Mouse (Mus musculus) thymus, adult 2 months (tissue): Measurements from ENCODE around the gene Ccdc71. TPM values are rescaled to one million over a fixed set of nuclear protein-coding genes. Genes with fewer than 3 reads are reported as not detected.

Source experiments
- DNase-seq: peaks from one replicate; pipeline ENCODE4 v3.0.0; 2021
- H3K27ac ChIP-seq: fragments of 200-500 bp; 2 replicates; pipeline ENCODE4 v1.5.1; 2012; ENCODE audit warnings: low read length, control low read depth; ENCODE audit not compliant: control insufficient read depth, insufficient read depth
- H3K27me3 ChIP-seq: fragments of 200-500 bp; 2 replicates; pipeline ENCODE4 v1.6.1; 2012; ENCODE audit warnings: mild to moderate bottlenecking, low read length, moderate library complexity, mixed read lengths; ENCODE audit not compliant: control insufficient read depth, insufficient read depth
- H3K36me3 ChIP-seq: fragments of 200-500 bp; 2 replicates; pipeline ENCODE4 v1.6.1; 2012; ENCODE audit warnings: mild to moderate bottlenecking, low read length, moderate library complexity; ENCODE audit not compliant: control insufficient read depth, insufficient read depth
- H3K4me1 ChIP-seq: fragments of 200-500 bp; replicated peaks from 2 replicates; pipeline ENCODE4 v1.6.1; 2012; ENCODE audit warnings: low read length; ENCODE audit not compliant: control insufficient read depth, insufficient read depth
- H3K4me3 ChIP-seq: fragments of 200-500 bp; 2 replicates; pipeline ENCODE4 v1.5.1; 2012; ENCODE audit warnings: mild to moderate bottlenecking, low read length, control low read depth, moderate library complexity; ENCODE audit not compliant: control insufficient read depth, insufficient read depth
- CTCF ChIP-seq: fragments of 200-500 bp; IDR thresholded peaks from 2 replicates; pipeline ENCODE4 v1.5.1; 2012; ENCODE audit warnings: mild to moderate bottlenecking, control low read depth, low read length, moderate library complexity, borderline replicate concordance; ENCODE audit not compliant: control insufficient read depth, poor library complexity, insufficient read depth; ENCODE audit errors: extremely low read depth
- POLR2A ChIP-seq: fragments of 200-500 bp; IDR thresholded peaks from 2 replicates; pipeline ENCODE4 v1.6.1; 2012; ENCODE audit warnings: mild to moderate bottlenecking, low read length, control low read depth, moderate library complexity; ENCODE audit not compliant: control insufficient read depth, poor library complexity, insufficient read depth; ENCODE audit errors: extremely low read depth
- WGBS: fragments of 180-500 bp; shearing (Covaris S2); methylation state at CpG from one replicate; pipeline ENCODE4 v1.1.7; 2018; 5-methylcytosine and 5-hydroxymethylcytosine counted together
- polyA plus RNA-seq: library from polyadenylated mRNA; depleted of rRNA; stranded (reverse); fragments of >200 nt; gene quantifications from 2 replicates; pipeline ENCODE4 v1.2.3, GENCODE M21; 2012

Ccdc71 gene
- polyA plus RNA-seq, 1 experiment, result 39.6 TPM

GRCm38 (mm10) chr9:108451519-108452160, 8.7 kb upstream of the Ccdc71 start:
- H3K4me1 ChIP-seq, result peaks cover 7% of the 10 kb centered on the region
- no peak overlapping the region for H3K27ac ChIP-seq
- H3K36me3 ChIP-seq, result no peaks in the 10 kb centered on the region
- H3K4me3 ChIP-seq, result no peak overlapping the region
- WGBS, result 90% methylated on average over 6 of the region's 6 CpGs
- no peaks in the 10 kb centered on the region for H3K27me3 ChIP-seq
- no peak for DNase-seq
- TF ChIP-seq CTCF (no peak), POLR2A (no peak)

DNA sequence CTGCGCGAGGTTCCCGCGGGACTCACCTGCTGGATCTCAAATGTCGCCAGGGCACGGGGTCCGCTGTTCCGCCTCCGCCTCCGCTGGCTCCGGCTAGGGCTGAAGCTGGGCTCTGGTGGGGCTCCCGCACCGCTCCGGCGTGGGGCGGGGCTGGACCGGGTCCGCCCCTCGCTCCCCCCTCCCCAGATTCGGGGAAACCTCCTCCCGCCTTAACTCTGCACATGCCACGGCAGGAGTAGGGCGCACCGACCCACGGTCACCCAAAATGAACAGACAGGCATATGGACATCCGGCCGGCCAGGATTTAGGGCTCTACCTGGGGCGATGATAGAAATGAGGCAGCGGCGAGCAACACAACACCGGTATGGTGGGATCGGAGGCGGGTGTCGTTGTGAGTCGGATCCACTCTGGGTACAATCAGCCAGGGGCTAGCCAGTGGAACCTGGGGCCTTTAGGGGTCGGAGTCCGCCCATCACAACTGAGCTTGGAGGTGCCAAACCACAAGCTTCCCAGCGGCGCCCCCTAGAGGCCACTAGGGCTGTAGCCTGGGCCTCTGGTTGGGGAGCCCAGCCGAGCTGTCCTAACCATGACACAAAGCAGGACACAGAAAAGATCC, 7.9 kb upstream of the Ccdc71 start:
- H3K27ac ChIP-seq, result no peak overlapping the region
- 2% methylated on average over 40 of the region's 40 CpGs for WGBS
- H3K4me1 ChIP-seq, result peaks cover 7% of the 10 kb centered on the region
- peak overlapping the region; percentile 49 for H3K4me3 ChIP-seq
- H3K27me3 ChIP-seq, result no peaks in the 10 kb centered on the region
- H3K36me3 ChIP-seq, result no peaks in the 10 kb centered on the region
- peak; percentile 86 for DNase-seq
- TF ChIP-seq CTCF, result peak; percentile 96
- 0 out of 2 replicates have a peak, but pooled peaks have one; percentile 13 for TF ChIP-seq POLR2A

GRCm38 (mm10) chr9:108452911-108453310, 7.4 kb upstream of the Ccdc71 start:
- 63% methylated on average over 6 of the region's 6 CpGs for WGBS

GRCm38 (mm10) chr9:108453458-108453857, 6.9 kb upstream of the Ccdc71 start:
- TF ChIP-seq POLR2A (no peak), CTCF (no peak)
- H3K4me1 ChIP-seq, result peaks cover 7% of the 10 kb centered on the region
- H3K36me3 ChIP-seq, result no peaks in the 10 kb centered on the region
- H3K27ac ChIP-seq, result no peak overlapping the region
- WGBS, result 48% methylated on average over 4 of the region's 4 CpGs
- no peak overlapping the region for H3K4me3 ChIP-seq
- H3K27me3 ChIP-seq, result no peaks in the 10 kb centered on the region
- DNase-seq, result no peak

More at GRCm38 (mm10) chr9:108452911-108453310, 7.4 kb upstream of the Ccdc71 start:
- DNase-seq, result no peak
- TF ChIP-seq CTCF, result no peak
- no peak for TF ChIP-seq POLR2A
- H3K27ac ChIP-seq, result no peak overlapping the region
- no peaks in the 10 kb centered on the region for H3K36me3 ChIP-seq
- H3K27me3 ChIP-seq, result no peaks in the 10 kb centered on the region
- H3K4me1 ChIP-seq, result peaks cover 7% of the 10 kb centered on the region
- H3K4me3 ChIP-seq, result no peak overlapping the region

DNA sequence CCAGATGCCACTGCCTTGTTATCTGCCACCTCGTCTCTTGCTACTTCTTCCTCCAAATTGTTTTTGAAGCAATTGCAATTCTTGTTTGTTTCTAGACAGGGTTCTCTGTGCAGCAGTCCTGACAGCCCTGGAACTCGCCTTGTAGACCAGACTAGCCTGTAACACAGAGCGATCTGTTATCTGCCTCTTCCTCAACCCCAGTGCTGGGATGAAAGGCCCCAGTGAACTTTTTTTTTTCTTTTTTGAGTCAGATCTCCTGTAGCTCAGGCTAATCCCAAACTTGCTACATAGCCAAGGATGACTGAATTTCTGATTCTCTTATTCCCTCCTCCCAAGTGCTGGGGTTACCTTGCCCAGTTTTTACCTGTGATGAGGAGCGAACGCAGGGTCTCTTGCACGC, 5.9 kb upstream of the Ccdc71 start:
- H3K27ac ChIP-seq, result no peak overlapping the region
- TF ChIP-seq CTCF, result no peak
- H3K4me1 ChIP-seq, result peaks cover 7% of the 10 kb centered on the region
- DNase-seq, result no peak
- no peaks in the 10 kb centered on the region for H3K36me3 ChIP-seq
- WGBS, result 95% methylated on average over 6 of the region's 6 CpGs
- no peak overlapping the region for H3K4me3 ChIP-seq
- H3K27me3 ChIP-seq, result no peaks in the 10 kb centered on the region

DNA sequence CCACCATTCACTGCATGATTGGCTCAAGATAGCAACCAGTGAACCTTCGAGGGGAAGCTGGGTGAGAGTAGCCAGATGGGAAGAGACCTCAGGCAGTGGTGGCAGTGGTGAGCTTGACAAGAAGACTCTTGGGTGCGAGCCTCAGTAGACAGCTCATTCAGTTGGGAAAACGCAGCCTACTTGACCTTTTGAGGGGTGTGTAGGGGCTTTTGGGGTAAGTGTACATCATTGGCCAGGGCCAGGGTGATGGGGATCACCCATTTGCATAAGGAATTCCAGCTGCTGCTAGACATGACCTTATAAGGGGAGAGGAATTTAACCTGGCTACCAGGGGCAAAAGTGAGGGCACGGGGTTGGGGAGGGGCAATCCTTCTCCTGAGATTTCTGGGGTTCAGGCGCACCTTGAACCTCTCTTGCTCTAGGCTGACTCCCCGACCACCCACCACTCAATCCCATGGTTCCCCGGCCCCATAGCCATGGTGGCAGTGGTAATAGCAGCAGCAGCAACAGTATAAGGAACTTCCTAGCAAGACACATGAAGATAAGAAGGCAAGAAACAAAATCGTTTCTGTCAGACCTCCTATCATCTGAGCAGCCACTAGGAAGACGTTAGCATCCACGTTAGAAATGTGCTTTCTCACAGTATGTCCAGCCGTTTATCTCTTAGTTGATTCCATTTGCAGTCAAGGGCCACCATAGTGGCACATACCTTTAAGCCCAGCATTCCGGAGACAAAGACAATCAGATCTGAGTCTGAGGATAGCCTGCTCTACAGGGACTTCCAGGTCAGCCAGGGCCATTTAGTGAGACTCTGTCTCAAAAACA, 4.4 kb upstream of the Ccdc71 start:
- Histone ChIP-seq H3K4me1 (peaks cover 7% of the 10 kb centered on the region), H3K36me3 (no peaks in the 10 kb centered on the region), H3K27ac (no peak overlapping the region), H3K4me3 (no peak overlapping the region), H3K27me3 (no peaks in the 10 kb centered on the region)
- TF ChIP-seq CTCF, result no peak
- no peak for TF ChIP-seq POLR2A
- no peak for DNase-seq
- WGBS, result 93% methylated on average over 12 of the region's 12 CpGs
